ENCODE assay signal across 1 mouse cellular context in the genomic region with DNA sequence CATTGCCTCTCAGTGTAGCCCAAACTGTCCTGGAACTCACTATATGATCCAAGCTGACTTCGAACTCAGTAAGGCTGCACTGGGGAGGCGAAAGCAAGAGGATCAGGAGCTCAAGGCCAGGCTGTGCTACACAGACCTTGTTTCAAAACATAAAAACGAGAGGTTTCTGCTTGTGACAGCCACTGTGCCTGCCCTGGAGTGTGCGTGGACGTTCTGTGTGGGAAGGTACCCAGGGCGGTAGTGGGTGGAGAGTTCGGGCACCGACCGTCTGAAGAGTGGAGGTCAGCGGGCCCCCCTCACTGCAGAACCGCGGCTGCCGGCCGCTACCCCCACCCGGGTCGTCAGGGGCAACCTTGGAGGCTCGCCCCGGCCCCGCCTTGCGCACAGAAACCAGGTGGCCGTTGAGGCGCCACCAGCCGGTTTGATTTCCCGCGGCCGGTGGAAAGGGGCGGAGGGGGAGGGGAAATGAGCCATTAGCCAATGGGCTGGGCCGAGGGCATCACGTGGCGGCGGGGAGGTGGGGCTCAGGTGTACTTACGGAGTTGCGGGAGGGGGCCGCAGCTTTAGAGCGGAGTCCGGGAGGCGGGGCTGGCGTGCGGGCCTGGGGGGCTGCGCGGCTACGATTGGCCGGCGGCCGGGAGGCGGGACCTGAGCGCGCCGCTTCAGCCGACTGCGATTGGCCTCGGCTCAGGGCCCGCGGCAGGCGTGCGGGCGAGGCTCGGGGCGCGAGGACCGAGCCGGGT.
A peak's percentile ranks its signal among the peaks of the same experiment; 100 is the strongest.
TF ChIP-seq lines count a peak whose summit lies in the region.

A gene (plus strand): TSS at position 660 of the 743 bp plus-strand sequence.

TF ChIP-seq in CH12.LX, 34 proteins besides CTCF, POLR2A, EP300 and RAD21 (continued from another document):
- TF ChIP-seq SIN3A (IDR thresholded peaks at IDR 0.05; ENCODE audit: low read length) (peak; percentile 11; the same call in 1 of the 2 replicates), NRF1 (IDR thresholded peaks at IDR 0.05; ENCODE audit: low read depth, low read length) (no peak), BHLHE40 (IDR thresholded peaks at IDR 0.05; ENCODE audit: low read depth, low read length) (peak; percentile 13; the same call in 1 of the 2 replicates), USF1 (IDR thresholded peaks at IDR 0.05; ENCODE audit: low read depth, low read length) (peak; percentile 97), CHD2 (IDR thresholded peaks at IDR 0.05; ENCODE audit: low read length) (peak; percentile 80), NELFE (IDR thresholded peaks at IDR 0.05; ENCODE audit: low read depth, low read length) (no peak)
